Mouse (Mus musculus): ENCODE results near the gene Poln. TPM values are rescaled to one million over a fixed set of nuclear protein-coding genes. Genes with fewer than 3 reads are reported as not detected.

The Poln gene
- polyA plus RNA-seq, 1 experiment from 2014 or later = 0.52 TPM

GRCm38 (mm10) chr5:34169954-34170353 is 706 bp upstream of the Poln start:
- Histone ChIP-seq H3K4me1 (peaks cover 13% of the 10 kb centered on the region), H3K27ac (replicated peaks) (peak overlapping the region; percentile 88), H3K36me3 (peaks cover 24% of the 10 kb centered on the region), H3K9me3 (replicated peaks) (no peaks in the 10 kb centered on the region), H3K4me2 (peak overlapping the region; percentile 66), H3K27me3 (replicated peaks) (no peaks in the 10 kb centered on the region), H3K9ac (replicated peaks) (peak overlapping the region; percentile 57), H3K4me3 (replicated peaks) (peak overlapping the region; percentile 88)
- no peak for ATAC-seq (ENCODE audit: low FRiP score)
- 83% methylated on average over 3 of the region's 3 CpGs for WGBS

GRCm38 (mm10) chr5:34167857-34168256 is 1.4 kb downstream of the Poln start:
- Histone ChIP-seq H3K4me3 (replicated peaks) (no peak overlapping the region), H3K27me3 (replicated peaks) (no peaks in the 10 kb centered on the region), H3K27ac (replicated peaks) (no peak overlapping the region), H3K9me3 (replicated peaks) (no peaks in the 10 kb centered on the region), H3K36me3 (peaks cover 7% of the 10 kb centered on the region; the same call in 1 of the 2 replicates), H3K4me1 (peaks cover 20% of the 10 kb centered on the region), H3K4me2 (peak overlapping the region; percentile 23; the same call in 1 of the 2 replicates), H3K9ac (replicated peaks) (no peak overlapping the region)
- ATAC-seq (ENCODE audit: low FRiP score) = no peak
- 84% methylated on average over 4 of the region's 4 CpGs for WGBS

- Histone ChIP-seq H3K9ac (replicated peaks) (no peak overlapping the region), H3K36me3 (peaks cover 3% of the 10 kb centered on the region; the same call in 1 of the 2 replicates), H3K4me2 (no peak overlapping the region), H3K4me3 (replicated peaks) (no peak overlapping the region), H3K9me3 (replicated peaks) (no peaks in the 10 kb centered on the region), H3K27me3 (replicated peaks) (no peaks in the 10 kb centered on the region), H3K4me1 (peaks cover 20% of the 10 kb centered on the region), H3K27ac (replicated peaks) (no peak overlapping the region)
- 88% methylated on average over 4 of the region's 4 CpGs for WGBS
- ATAC-seq (ENCODE audit: low FRiP score) = no peak
Measured at GRCm38 (mm10) chr5:34165793-34166192, 3.5 kb downstream of the Poln start.

DNA sequence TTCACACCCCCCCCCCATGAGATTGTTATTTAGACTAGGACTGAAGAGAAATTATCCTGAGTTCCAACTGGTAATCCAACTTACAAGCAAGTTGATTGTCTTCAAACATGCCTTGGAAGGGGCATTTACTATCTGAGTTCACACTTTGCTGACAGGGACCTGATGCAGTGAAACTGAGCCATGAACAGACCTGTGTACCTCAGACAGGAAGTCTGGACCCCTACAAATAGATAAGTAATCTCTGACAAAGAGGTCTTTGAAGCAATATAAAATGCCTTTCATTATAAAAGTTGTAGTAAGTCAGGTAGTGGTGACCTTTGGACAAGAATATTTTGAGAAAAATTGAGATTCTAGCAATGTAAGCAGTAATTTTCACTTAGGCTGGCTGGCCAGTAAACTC is 20.8 kb downstream of the Poln start:
- Histone ChIP-seq H3K4me1 (no peaks in the 10 kb centered on the region), H3K36me3 (no peaks in the 10 kb centered on the region), H3K4me3 (replicated peaks) (no peak overlapping the region), H3K9ac (replicated peaks) (no peak overlapping the region), H3K9me3 (replicated peaks) (no peaks in the 10 kb centered on the region), H3K4me2 (no peak overlapping the region), H3K27ac (replicated peaks) (no peak overlapping the region), H3K27me3 (replicated peaks) (no peaks in the 10 kb centered on the region)
- no peak for ATAC-seq (ENCODE audit: low FRiP score)

DNA sequence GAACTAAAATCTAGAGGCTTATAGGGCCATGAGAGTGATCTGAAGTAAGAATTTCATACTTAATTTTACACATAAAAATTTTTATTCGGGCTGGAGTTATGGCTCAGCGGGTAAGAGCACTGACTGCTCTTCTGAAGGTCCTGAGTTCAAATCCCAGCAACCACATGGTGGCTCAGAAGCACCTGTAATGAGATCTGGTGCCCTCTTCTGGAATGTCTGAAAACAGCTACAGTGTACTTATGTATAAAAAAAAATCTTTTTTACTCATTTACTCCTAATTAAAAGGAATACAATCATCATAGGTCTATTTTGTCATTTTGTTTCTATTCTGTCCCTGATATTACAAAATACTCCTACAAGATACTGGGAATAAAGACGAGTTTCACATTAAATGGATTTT is 21.7 kb downstream of the Poln start:
- H3K9ac ChIP-seq (replicated peaks) = no peak overlapping the region
- no peak overlapping the region for H3K27ac ChIP-seq (replicated peaks)
- H3K27me3 ChIP-seq (replicated peaks) = no peaks in the 10 kb centered on the region
- H3K4me3 ChIP-seq (replicated peaks) = no peak overlapping the region
- 91% methylated on average over 3 of the region's 3 CpGs for WGBS
- H3K4me1 ChIP-seq = no peaks in the 10 kb centered on the region
- H3K9me3 ChIP-seq (replicated peaks) = no peaks in the 10 kb centered on the region
- no peak for ATAC-seq (ENCODE audit: low FRiP score)
- no peaks in the 10 kb centered on the region for H3K36me3 ChIP-seq
- no peak overlapping the region for H3K4me2 ChIP-seq

DNA sequence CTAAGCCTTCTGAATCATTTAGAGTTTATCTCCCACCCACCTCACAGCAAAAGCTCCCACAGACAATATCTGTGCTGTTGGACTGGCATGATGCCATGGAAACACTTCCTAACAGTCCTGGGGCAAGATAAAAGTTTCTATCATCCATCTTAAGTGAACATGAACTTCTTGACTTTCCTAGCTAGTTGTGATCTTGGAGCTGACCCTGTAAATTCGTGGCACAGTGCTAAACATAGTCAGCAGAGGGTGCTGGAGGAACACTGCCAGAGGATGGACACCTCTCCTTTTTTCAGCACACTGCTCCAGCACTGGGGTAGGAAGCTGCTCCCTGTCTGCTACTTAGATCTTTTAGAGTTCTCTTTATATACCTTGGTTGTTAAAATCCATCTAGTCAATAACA is 29.5 kb downstream of the Poln start:
- Histone ChIP-seq H3K9ac (replicated peaks) (no peak overlapping the region), H3K9me3 (replicated peaks) (no peaks in the 10 kb centered on the region), H3K36me3 (no peaks in the 10 kb centered on the region), H3K4me3 (replicated peaks) (no peak overlapping the region), H3K27me3 (replicated peaks) (no peaks in the 10 kb centered on the region), H3K4me2 (no peak overlapping the region), H3K27ac (replicated peaks) (no peak overlapping the region), H3K4me1 (no peaks in the 10 kb centered on the region)
- ATAC-seq (ENCODE audit: low FRiP score) = no peak
- 8% methylated on average over 1 of the region's 1 CpGs for WGBS

DNA sequence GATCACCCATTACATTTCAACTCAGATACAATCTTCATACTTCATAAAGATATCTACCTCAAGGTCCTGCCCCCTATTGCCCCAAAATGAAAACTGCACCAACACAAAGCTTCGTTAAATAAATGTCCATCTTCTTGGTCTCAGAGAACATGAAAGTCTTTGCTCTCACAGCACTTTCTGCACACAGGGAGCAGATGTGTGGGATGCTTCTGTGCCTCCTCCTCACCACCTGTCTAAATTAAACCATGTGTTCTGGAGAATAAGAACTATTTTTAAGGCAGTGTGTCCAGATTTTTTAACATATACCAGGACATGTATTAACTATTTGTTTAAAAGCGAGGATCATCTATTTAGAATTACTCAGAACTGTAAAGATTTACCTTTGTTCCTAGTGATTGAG is 36.5 kb downstream of the Poln start:
- Histone ChIP-seq H3K4me3 (replicated peaks) (no peak overlapping the region), H3K36me3 (no peaks in the 10 kb centered on the region), H3K4me2 (no peak overlapping the region), H3K4me1 (no peaks in the 10 kb centered on the region), H3K9me3 (replicated peaks) (no peaks in the 10 kb centered on the region), H3K27me3 (replicated peaks) (no peaks in the 10 kb centered on the region), H3K9ac (replicated peaks) (no peak overlapping the region), H3K27ac (replicated peaks) (no peak overlapping the region)
- 82% methylated on average over 2 of the region's 2 CpGs for WGBS
- ATAC-seq (ENCODE audit: low FRiP score) = no peak

- 20% methylated on average over 1 of the region's 1 CpGs for WGBS
- H3K27ac ChIP-seq (replicated peaks) = no peak overlapping the region
- no peaks in the 10 kb centered on the region for H3K9me3 ChIP-seq (replicated peaks)
- ATAC-seq (ENCODE audit: low FRiP score) = no peak
- H3K4me2 ChIP-seq = no peak overlapping the region
- no peak overlapping the region for H3K9ac ChIP-seq (replicated peaks)
- H3K27me3 ChIP-seq (replicated peaks) = no peaks in the 10 kb centered on the region
- H3K4me1 ChIP-seq = no peaks in the 10 kb centered on the region
- H3K4me3 ChIP-seq (replicated peaks) = no peak overlapping the region
- H3K36me3 ChIP-seq = no peaks in the 10 kb centered on the region
Measured at GRCm38 (mm10) chr5:34124131-34124530, 45.1 kb downstream of the Poln start.

GRCm38 (mm10) chr5:34119121-34119856 is 50.0 kb downstream of the Poln start:
- no peaks in the 10 kb centered on the region for H3K4me1 ChIP-seq
- WGBS = 85% methylated on average over 3 of the region's 3 CpGs
- H3K9ac ChIP-seq (replicated peaks) = no peak overlapping the region
- no peak overlapping the region for H3K4me2 ChIP-seq
- H3K9me3 ChIP-seq (replicated peaks) = no peaks in the 10 kb centered on the region
- H3K27me3 ChIP-seq (replicated peaks) = no peaks in the 10 kb centered on the region
- ATAC-seq (ENCODE audit: low FRiP score) = no peak
- no peaks in the 10 kb centered on the region for H3K36me3 ChIP-seq
- H3K4me3 ChIP-seq (replicated peaks) = no peak overlapping the region
- H3K27ac ChIP-seq (replicated peaks) = no peak overlapping the region

DNA sequence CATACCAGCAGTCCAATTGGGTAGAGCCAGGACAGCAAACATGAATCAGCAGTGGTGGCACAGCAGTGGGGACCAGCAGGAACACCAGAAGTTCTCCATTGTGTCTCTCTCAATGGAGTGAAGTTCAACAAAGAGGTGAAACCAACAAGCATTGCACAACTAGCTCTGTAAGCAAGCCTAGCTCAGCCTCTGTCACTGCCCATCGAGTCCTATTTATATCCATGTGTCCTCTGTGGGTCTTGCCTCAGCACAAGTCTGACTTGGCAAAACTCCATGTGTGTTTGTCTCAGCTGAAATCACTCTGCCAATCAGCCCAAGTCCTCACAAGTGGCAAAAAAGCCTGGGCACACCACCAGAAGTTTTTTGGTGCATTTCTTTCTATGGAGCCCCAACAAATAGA is 63.6 kb downstream of the Poln start:
- H3K36me3 ChIP-seq = no peaks in the 10 kb centered on the region
- no peak overlapping the region for H3K4me3 ChIP-seq (replicated peaks)
- no peaks in the 10 kb centered on the region for H3K9me3 ChIP-seq (replicated peaks)
- no peaks in the 10 kb centered on the region for H3K4me1 ChIP-seq
- H3K27ac ChIP-seq (replicated peaks) = no peak overlapping the region
- whole genome bisulfite sequencing = 74% methylated on average over 1 of the region's 1 CpGs
- no peaks in the 10 kb centered on the region for H3K27me3 ChIP-seq (replicated peaks)
- H3K9ac ChIP-seq (replicated peaks) = no peak overlapping the region
- H3K4me2 ChIP-seq = no peak overlapping the region
- no peak for ATAC-seq (ENCODE audit: low FRiP score)

DNA sequence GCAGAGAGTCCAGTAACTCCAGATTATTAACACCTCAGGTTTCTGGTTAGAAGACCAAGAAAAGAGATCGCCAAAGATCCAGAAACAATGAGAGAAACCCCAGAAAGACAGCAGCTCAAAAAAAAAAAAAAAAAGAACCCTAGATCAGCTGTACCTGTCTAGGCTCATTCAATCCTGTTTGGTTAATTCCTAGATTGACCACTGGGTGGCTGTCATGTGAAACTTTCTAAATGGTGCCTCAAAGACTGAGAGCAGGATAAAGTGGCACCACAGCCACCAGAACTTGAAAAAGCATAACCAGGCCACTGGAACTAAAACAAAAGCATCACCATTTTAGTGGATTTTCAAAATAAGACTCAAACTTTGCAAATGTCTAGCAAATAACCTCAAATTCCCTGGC is 71.9 kb downstream of the Poln start:
- ATAC-seq (ENCODE audit: low FRiP score) = no peak
- no peaks in the 10 kb centered on the region for H3K9me3 ChIP-seq (replicated peaks)
- 11% methylated on average over 1 of the region's 1 CpGs for WGBS

DNA sequence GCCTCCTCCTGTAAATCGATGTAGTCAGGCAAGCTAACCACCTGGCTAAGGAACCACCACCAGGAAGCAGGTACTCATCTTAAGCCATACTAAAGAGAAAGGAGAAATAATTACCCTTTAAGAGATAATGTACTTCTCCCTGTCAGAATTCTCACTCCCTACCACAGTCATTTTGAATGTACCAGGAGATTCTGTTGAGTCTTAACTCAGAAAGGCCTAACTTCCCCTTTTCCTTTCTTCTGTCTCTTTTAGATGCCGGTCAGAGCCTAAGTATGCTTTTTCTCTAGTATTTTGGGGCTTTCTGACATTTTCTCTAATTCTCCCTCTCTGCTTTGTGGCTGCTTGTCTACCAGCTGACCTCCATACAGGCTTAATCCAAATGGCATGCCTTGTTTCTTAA is 76.2 kb downstream of the Poln start:
- Histone ChIP-seq H3K9ac (replicated peaks) (no peak overlapping the region), H3K4me3 (replicated peaks) (no peak overlapping the region), H3K36me3 (no peaks in the 10 kb centered on the region), H3K27ac (replicated peaks) (no peak overlapping the region), H3K9me3 (replicated peaks) (no peaks in the 10 kb centered on the region), H3K4me2 (no peak overlapping the region), H3K27me3 (replicated peaks) (0 out of 2 replicates have a peak, but pooled peaks cover 3% of the 10 kb centered on the region), H3K4me1 (no peaks in the 10 kb centered on the region)
- WGBS = 85% methylated on average over 2 of the region's 2 CpGs
- ATAC-seq (ENCODE audit: low FRiP score) = no peak

More for the DNA sequence above, 71.9 kb downstream of the Poln start:
- Histone ChIP-seq H3K36me3 (no peaks in the 10 kb centered on the region), H3K27ac (replicated peaks) (no peak overlapping the region), H3K4me3 (replicated peaks) (no peak overlapping the region), H3K27me3 (replicated peaks) (0 out of 2 replicates have a peak, but pooled peaks cover 3% of the 10 kb centered on the region), H3K4me2 (no peak overlapping the region), H3K9ac (replicated peaks) (no peak overlapping the region), H3K4me1 (no peaks in the 10 kb centered on the region)

Data from neural tube, embryonic 15.5 days (tissue).